Mouse (Mus musculus) gastrocnemius, postnatal 4 days (tissue): ENCODE data around the gene Naa50. TPM values are rescaled to one million over a fixed set of nuclear protein-coding genes. Genes with fewer than 3 reads are reported as not detected.

Source experiments
- DNase-seq, 2 experiments: peaks; one replicate each; pipeline ENCODE4 v3.0.0; 2021 to 2022; ENCODE audit warnings: low spot score in 2 of 2, mixed read lengths in 2 of 2
- total RNA-seq, 2 experiments: library from RNA; stranded (reverse); gene quantifications; 2 replicates each; pipeline ENCODE4 v1.2.3; 2021

Gene Naa50
- total RNA-seq, 2 experiments from 2014 or later: 214 to 254 TPM

GRCm38 (mm10) chr16:44138979-44139535, 573 bp upstream of the Naa50 start:
- peak; percentile 67 to 84 for DNase-seq

- peak; percentile 61 to 78 for DNase-seq
Observed at GRCm38 (mm10) chr16:44140186-44140787, 657 bp downstream of the Naa50 start.

GRCm38 (mm10) chr16:44141483-44141882, 1.9 kb downstream of the Naa50 start:
- no peak for DNase-seq

- DNase-seq: no peak
Observed at GRCm38 (mm10) chr16:44149002-44149767, 9.6 kb downstream of the Naa50 start.

GRCm38 (mm10) chr16:44154497-44155057, 14.9 kb downstream of the Naa50 start:
- DNase-seq: no peak

GRCm38 (mm10) chr16:44159325-44159724, 19.7 kb downstream of the Naa50 start:
- DNase-seq: no peak

GRCm38 (mm10) chr16:44163831-44164230, 24.2 kb downstream of the Naa50 start:
- no peak for DNase-seq

GRCm38 (mm10) chr16:44165182-44165581, 25.6 kb downstream of the Naa50 start:
- no peak for DNase-seq

- no peak for DNase-seq
Observed at GRCm38 (mm10) chr16:44168990-44169389, 29.4 kb downstream of the Naa50 start.

- peak; percentile 96 to 97 for DNase-seq
Observed at GRCm38 (mm10) chr16:44172297-44173154, 32.9 kb downstream of the Naa50 start.

GRCm38 (mm10) chr16:44173155-44173941, 33.7 kb downstream of the Naa50 start, which contains the start of gene Usf3:
TSS of gene Usf3 (plus strand) at chr16:44173246.
- DNase-seq: peak; percentile 52 to 70

- no peak for DNase-seq
Observed at GRCm38 (mm10) chr16:44173966-44174530, 34.4 kb downstream of the Naa50 start.

- DNase-seq: no peak
Observed at GRCm38 (mm10) chr16:44175001-44175400, 35.4 kb downstream of the Naa50 start.

- DNase-seq: no peak
Observed at GRCm38 (mm10) chr16:44176511-44176910, 36.9 kb downstream of the Naa50 start.

- no peak for DNase-seq
Observed at GRCm38 (mm10) chr16:44178555-44178954, 38.9 kb downstream of the Naa50 start.

GRCm38 (mm10) chr16:44182597-44182996, 43.0 kb downstream of the Naa50 start:
- no peak for DNase-seq

- DNase-seq: no peak
Observed at GRCm38 (mm10) chr16:44184769-44185168, 45.1 kb downstream of the Naa50 start.

- no peak for DNase-seq
Observed at GRCm38 (mm10) chr16:44187172-44187571, 47.5 kb downstream of the Naa50 start.

- no peak for DNase-seq
Observed at GRCm38 (mm10) chr16:44188766-44189165, 49.1 kb downstream of the Naa50 start.

- DNase-seq: no peak
Observed at GRCm38 (mm10) chr16:44190032-44190431, 50.4 kb downstream of the Naa50 start.
